Mouse (Mus musculus) layer of hippocampus, postnatal 25 days (tissue): ENCODE results near the gene Ermard. TPM values are rescaled to one million over a fixed set of nuclear protein-coding genes. Genes with fewer than 3 reads are reported as not detected.

Source experiments
- DNase-seq, 2 experiments: peaks; one replicate each; pipeline ENCODE4 v3.0.0; 2022; ENCODE audit warnings: mixed read lengths in 2 of 2, low spot score in 1 of 2; ENCODE audit errors: extremely low spot score in 1 of 2
- total RNA-seq, 2 experiments: library from RNA; stranded (reverse); gene quantifications; 2 replicates each; pipeline ENCODE4 v1.2.3; 2021

Gene Ermard
- total RNA-seq, 2 experiments from 2014 or later: 44.9 to 72.4 TPM

DNA sequence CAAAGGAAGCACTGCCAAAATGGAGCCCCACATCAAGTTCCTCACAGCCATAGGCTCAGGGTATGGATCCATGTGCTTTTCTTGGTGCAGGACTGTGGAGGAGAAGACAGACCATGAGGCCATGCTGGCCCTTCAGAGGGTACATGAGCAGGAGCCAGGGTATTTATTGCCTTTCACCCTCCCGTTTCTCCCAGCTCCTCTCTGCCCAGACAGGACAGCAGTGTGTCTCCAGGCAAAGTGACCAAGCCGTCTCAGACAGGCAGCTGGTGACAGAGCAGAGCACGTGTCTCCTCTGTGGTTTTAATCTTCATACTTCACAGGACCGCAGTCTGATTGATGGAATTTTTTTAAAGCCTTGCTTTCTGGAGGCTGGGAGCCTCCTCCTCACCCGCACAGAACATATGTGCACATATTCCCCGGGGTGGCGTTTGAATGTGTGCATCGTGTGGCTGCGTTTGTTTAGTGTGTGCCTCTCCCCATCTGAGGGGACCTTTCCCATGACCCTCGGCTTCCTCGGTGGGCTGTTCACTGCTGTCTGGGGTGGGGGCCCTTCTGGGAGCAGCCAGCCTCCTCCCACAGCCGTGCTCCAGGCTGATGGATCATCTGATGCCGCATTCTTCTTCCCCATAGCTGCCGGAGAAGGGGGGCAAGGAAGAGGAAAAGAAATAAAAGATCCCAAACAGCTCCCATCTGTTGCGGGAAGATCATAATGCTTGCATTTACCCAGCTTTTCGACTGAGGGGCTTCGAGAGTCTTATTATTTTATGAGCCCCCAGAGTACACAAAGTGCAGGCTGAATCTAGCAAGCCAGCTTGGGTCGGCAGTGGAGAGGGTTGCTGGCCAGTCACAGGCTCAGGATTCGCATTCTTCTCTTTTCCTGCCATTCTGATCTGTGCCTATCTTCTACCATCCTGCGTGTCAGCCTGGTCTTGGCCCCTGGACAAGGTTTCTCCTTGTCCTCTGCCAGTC is 67.7 kb downstream of the Ermard start:
- DNase-seq: peak in 1 of 2 experiments; percentile 38

DNA sequence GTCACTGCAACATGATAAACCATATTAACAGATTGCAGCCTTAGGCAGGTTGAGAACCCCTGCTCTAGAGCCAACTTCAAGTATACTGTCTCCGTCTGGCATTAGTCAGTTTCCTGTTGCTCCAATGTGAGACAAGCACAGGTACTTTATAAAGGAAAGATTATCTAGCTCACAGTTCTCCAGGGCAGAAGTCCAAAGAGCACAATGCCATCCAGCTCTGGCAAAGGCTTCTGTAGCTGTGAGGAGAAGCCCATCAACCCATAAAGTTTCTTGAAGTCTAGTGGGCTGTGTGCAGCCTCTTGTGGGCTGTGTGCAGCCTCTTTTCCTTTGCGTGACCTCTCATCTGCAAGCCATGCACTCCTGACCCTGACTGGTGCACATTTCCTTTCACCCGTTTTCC is 74.5 kb downstream of the Ermard start:
- DNase-seq: no peak

DNA sequence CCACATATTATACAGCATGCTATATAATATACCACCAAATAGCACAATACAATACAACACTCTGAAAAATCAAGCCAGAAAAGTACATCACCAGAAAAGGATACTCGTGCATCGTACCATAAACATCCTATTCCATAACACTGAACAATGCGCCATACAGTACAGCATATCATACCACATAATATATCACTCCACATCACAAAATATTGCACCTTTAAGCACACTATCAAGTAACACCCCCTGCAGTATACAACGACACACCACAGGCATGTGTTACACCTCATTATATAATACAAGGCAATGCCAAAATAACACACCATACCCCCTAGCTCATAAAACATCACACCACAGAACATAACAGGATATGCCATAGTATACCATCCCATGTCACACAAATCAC is 79.1 kb downstream of the Ermard start:
- DNase-seq: no peak

DNA sequence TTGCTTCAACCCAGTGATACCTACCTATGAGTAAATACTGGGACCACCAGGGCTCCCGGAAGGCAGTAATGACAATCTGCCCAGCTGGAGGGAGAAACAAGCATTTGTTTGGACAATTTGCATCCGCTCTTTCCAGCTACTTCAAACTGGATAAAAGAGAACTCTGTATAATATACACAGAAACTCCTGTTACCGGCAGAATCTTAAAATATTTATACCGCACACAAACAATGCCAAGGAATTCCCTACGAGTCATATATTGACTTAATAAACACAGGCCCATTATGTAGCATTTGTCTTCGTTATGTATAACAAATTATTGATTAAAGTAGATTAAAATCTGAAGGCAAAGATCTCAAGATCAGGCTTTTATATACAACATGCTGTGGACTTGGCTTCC is 79.6 kb downstream of the Ermard start:
- DNase-seq: no peak

DNA sequence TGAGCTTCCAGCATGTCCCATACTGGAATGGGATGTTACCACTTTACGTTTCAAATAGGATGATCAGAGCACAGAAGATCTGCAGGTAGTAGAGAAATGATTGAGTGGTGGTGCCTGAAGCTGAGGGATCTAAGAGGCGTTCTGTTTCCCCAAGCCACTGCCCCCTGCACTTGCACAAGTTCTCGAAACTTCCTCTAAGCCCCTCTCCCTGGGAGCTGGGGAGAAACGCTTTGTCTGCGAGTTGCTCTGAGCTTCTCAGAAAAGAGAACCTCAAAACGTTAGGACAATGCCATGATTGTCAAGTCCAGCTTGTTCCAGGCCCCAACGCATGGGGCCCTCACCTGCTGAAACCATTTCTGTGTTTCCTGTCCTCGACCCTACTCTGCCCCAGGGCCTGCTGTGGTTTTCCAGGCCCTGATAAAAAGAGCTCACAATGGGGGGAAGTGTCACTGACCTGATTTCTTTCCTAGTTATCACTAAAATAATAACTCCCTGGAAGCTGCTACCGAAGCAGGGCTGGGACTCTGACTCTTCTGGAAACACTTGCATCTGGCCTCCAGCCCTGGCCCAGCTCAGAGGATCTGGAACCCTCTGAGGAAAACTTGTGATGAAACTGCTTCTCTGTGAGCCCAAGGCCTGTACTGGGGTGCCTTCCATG is 88.8 kb downstream of the Ermard start:
- no peak for DNase-seq

DNA sequence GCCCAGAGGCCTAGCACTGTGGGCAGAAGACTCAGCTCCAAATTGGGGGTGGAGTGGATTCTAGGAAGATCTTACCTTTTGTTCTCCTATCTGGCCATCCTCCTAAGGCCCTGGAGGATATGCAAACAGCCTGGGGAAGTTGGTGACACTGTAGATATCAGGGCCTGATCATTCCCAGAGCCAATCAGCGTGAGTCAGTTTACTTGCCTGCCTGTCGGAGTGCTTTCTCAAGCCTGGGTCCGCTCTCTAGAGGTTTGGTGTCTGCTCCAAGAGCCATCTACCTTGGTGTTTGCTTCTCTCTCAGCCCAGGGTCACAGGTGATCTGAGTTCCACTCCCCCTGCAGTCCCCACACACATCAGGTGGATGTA is 89.3 kb downstream of the Ermard start:
- DNase-seq: no peak

DNA sequence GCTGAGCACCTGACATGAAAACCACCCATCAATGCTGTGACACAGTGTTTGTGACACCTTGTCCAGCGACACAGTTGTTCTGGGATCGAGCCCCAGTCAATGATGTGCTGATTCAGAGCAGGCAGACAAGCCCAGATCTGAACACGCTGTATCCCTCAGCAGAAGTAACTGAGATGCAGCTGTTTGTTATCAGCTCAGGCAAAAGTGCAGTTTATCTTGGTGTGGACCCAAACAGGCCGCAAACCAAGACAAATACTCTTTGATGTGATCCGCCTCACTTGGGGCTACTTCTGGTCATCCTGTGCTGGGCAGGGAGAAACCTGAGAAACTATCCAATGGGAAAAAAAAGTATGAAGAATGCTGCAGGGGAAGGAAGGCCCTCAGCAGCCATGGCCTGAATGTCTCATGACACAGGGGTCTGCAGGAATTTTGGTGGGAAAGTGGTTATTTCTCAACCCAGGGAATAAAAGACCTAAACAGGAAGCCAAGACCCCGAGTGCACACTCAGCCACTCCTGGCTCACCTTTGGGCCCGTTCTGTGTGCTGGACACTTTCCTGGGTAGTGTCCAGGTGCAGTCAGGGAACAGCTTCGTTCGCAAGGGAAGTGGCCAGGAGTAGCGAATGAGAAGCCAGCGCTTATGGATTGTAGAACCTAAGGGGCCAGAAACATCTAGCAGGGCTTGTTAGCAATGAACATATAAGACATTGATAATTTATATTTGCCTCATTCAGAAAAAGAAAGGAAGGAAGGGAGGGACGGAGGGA is 94.1 kb downstream of the Ermard start:
- DNase-seq: no peak

DNA sequence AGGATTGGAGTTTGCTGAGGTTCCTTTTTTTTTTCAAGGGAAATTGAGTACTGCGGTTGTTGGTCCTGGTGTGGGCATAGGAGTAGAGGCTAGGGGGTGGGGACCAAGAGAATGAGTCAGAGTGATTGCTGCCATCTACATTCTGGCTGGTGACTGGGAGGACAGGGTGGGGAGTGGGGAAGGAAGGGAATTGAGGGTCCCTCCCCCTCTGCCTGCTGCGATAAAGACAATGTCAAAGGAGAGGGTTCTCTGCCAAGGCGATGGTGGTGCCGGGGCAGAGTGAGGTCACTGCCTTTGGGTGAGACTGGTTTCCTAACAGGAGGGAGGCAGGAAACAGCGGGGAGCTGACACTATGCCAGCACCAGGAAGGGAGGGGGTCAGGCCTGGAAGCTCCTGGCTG is 96.4 kb downstream of the Ermard start:
- DNase-seq: no peak

Other genes with a start within 250 kb of the Ermard start
- 1 to 10 TPM; 1.2 to 2.4 TPM for gene Wdr27, start 98.0 kb upstream of the Ermard start, total RNA-seq
- gene 1600012H06Rik, start 98.0 kb upstream of the Ermard start, total RNA-seq: 10 to 100 TPM; 14.7 to 16.8 TPM
- gene Phf10, start 79.9 kb upstream of the Ermard start, total RNA-seq: 10 to 100 TPM; 57.4 to 62.0 TPM
- gene 9030025P20Rik, start 62.7 kb upstream of the Ermard start, total RNA-seq: 1 to 10 TPM; 4.6 to 8.1 TPM
- not detected for gene Gm3417, start 62.4 kb upstream of the Ermard start, total RNA-seq
- gene Gm3435, start 31.0 kb upstream of the Ermard start, total RNA-seq: 1 to 10 TPM; 2.1 to 3.8 TPM
- 1 to 10 TPM in 1 of 2 experiments, not detected in 1; 1.1 TPM for gene Tcte3, start 280 bp downstream of the Ermard start, total RNA-seq
- gene Gm3448, start 329 bp downstream of the Ermard start, total RNA-seq: 10 to 100 TPM in 1 of 2 experiments, 1 to 10 TPM in 1; 6.8 to 10.5 TPM